Comparison of ENCODE assay signal across 9 mouse cellular contexts in the genomic region with DNA sequence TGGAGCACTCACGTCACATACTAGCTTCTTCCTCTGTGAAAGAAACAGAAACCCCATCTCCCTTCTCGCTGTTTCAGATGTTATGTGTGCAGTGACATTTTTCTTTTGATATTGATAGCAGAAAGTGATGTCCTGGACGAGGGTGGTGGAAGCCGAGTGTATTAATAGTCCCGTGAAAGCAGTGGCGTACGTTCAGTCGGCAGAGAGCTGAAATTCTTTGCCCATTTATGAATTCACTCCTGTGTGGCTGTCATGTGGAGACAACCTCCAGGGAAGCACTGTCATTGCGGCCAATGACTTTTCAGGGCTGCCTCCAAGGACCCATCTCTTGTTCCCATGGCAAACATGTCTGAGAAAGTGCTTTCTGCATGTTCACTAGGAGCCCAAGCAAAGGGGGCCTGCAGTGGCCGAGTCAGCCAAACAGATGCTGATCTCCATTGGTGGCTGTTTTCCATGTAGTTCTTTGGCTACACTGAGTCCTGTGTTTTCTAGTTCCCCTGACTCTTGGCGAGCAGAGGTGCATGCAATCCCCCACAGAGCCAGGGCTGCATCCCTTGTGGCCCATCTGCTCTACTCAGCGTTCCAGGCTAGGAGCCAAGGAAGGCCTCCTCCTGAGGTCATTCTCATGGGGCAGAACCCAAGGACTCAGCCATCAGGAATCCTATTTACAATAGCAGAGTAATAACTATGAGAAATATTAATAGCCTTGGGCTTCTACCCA. TPM values are rescaled to one million over a fixed set of nuclear protein-coding genes. Genes with fewer than 3 reads are reported as not detected.
DNase-seq lines count a peak whose midpoint lies in the region; ATAC-seq and TF ChIP-seq lines count a peak whose summit lies in the region.
"Had no signal": no experiment of that assay in that cellular context is flagged by ENCODE, and none has a peak within 500 bp of the region (broad histone marks: within the 10 kb centered on the region; RNA-seq: fewer than 3 reads in every experiment).

No protein-coding gene starts in this region.

- peak; percentile 76 for ATAC-seq in embryonic facial prominence, embryonic 14.5 days (ENCODE audit: low read depth)
- peak; percentile 72 for ATAC-seq in kidney, embryonic 16.5 days (ENCODE audit: low FRiP score, low TSS enrichment)
- ATAC-seq in lung, embryonic 15.5 days (ENCODE audit: borderline replicate concordance, extremely low read depth, low FRiP score, low TSS enrichment): peak; percentile 86; the same call in 1 of the 2 replicates
- ATAC-seq in megakaryocyte, adult 5-6 weeks (ENCODE audit: poor library complexity, severe bottlenecking): no peak

- no peak for TF ChIP-seq CTCF in brain, embryonic 14.5 days (IDR thresholded peaks at IDR 0.05; ENCODE audit: borderline replicate concordance, extremely low read depth, insufficient read depth, insufficient read length)

- 65% methylated on average over 12 of the region's 12 CpGs for WGBS in embryonic facial prominence, embryonic 14.5 days
- 85% methylated on average over 12 of the region's 12 CpGs for WGBS in embryonic facial prominence, embryonic 10.5 days
- 72% methylated on average over 12 of the region's 12 CpGs for WGBS in kidney, embryonic 16.5 days
- WGBS in lung, embryonic 15.5 days: 52% methylated on average over 12 of the region's 12 CpGs

- H3K36me3 ChIP-seq in embryonic facial prominence, embryonic 14.5 days (ENCODE audit: control insufficient read depth, insufficient read depth, low read length): no peaks in the 10 kb centered on the region
- no peaks in the 10 kb centered on the region for H3K36me3 ChIP-seq in embryonic facial prominence, embryonic 10.5 days (replicated peaks)
- no peaks in the 10 kb centered on the region for H3K36me3 ChIP-seq in kidney, embryonic 16.5 days (ENCODE audit: insufficient read depth, low read length)
- H3K36me3 ChIP-seq in lung, embryonic 15.5 days: no peaks in the 10 kb centered on the region
- H3K36me3 ChIP-seq: liver, embryonic 13.5 days had no signal

- peak overlapping the region; percentile 29; the same call in 1 of the 2 replicates for H3K27ac ChIP-seq in embryonic facial prominence, embryonic 14.5 days (replicated peaks; ENCODE audit: low read depth, low read length)
- H3K27ac ChIP-seq in embryonic facial prominence, embryonic 10.5 days (replicated peaks): no peak overlapping the region
- peak overlapping the region; percentile 8; the same call in 1 of the 2 replicates for H3K27ac ChIP-seq in kidney, embryonic 16.5 days (ENCODE audit: low read length)
- H3K27ac ChIP-seq in lung, embryonic 15.5 days: peak overlapping the region; percentile 63
- H3K27ac ChIP-seq: liver, embryonic 13.5 days had no signal

- H3K4me1 ChIP-seq in embryonic facial prominence, embryonic 14.5 days (ENCODE audit: control insufficient read depth, insufficient read depth, low read length): no peaks in the 10 kb centered on the region
- peaks cover 5% of the 10 kb centered on the region for H3K4me1 ChIP-seq in embryonic facial prominence, embryonic 10.5 days
- no peaks in the 10 kb centered on the region for H3K4me1 ChIP-seq in kidney, embryonic 16.5 days (ENCODE audit: insufficient read depth, low read length)
- H3K4me1 ChIP-seq in lung, embryonic 15.5 days: peaks cover 9% of the 10 kb centered on the region; the same call in 1 of the 2 replicates
- H3K4me1 ChIP-seq: liver, embryonic 13.5 days had no signal

- H3K9ac ChIP-seq in embryonic facial prominence, embryonic 14.5 days (ENCODE audit: low read depth, low read length): no peak overlapping the region
- H3K9ac ChIP-seq in kidney, embryonic 16.5 days (replicated peaks; ENCODE audit: low read length): no peak overlapping the region
- no peak overlapping the region for H3K9ac ChIP-seq in lung, embryonic 15.5 days
- H3K9ac ChIP-seq: liver, embryonic 13.5 days had no signal

- peak; percentile 74 for DNase-seq in embryonic facial prominence, embryonic 14.5 days (ENCODE audit: low spot score)
- DNase-seq in embryonic facial prominence, embryonic 10.5 days (ENCODE audit: low spot score): no peak
- peak; percentile 36 for DNase-seq in brain, embryonic 14.5 days (ENCODE audit: low read depth)
- DNase-seq in gastrocnemius, postnatal 10 days: peak; percentile 74
- DNase-seq in testis, postnatal 10 days (ENCODE audit: low spot score): peak; percentile 80
- DNase-seq: liver, embryonic 13.5 days had no signal

- H3K4me2 ChIP-seq in embryonic facial prominence, embryonic 14.5 days (ENCODE audit: low read depth, low read length): no peak overlapping the region
- no peak overlapping the region for H3K4me2 ChIP-seq in kidney, embryonic 16.5 days (replicated peaks; ENCODE audit: low read depth, low read length)
- H3K4me2 ChIP-seq in lung, embryonic 15.5 days: no peak overlapping the region
- H3K4me2 ChIP-seq: liver, embryonic 13.5 days had no signal

- H3K9me3 ChIP-seq in embryonic facial prominence, embryonic 14.5 days (ENCODE audit: control insufficient read depth, low read length): no peaks in the 10 kb centered on the region
- H3K9me3 ChIP-seq in embryonic facial prominence, embryonic 10.5 days: no peaks in the 10 kb centered on the region
- no peaks in the 10 kb centered on the region for H3K9me3 ChIP-seq in kidney, embryonic 16.5 days (ENCODE audit: low read length)
- H3K9me3 ChIP-seq in lung, embryonic 15.5 days: no peaks in the 10 kb centered on the region
- H3K9me3 ChIP-seq: liver, embryonic 13.5 days had no signal

- no peaks in the 10 kb centered on the region for H3K27me3 ChIP-seq in embryonic facial prominence, embryonic 14.5 days (replicated peaks; ENCODE audit: control insufficient read depth, insufficient read depth, low read length)
- no peaks in the 10 kb centered on the region for H3K27me3 ChIP-seq in embryonic facial prominence, embryonic 10.5 days (replicated peaks; ENCODE audit: low read depth, poor library complexity, severe bottlenecking)
- no peaks in the 10 kb centered on the region for H3K27me3 ChIP-seq in kidney, embryonic 16.5 days (ENCODE audit: insufficient read depth, low read length)
- H3K27me3 ChIP-seq in lung, embryonic 15.5 days: no peaks in the 10 kb centered on the region
- H3K27me3 ChIP-seq: liver, embryonic 13.5 days had no signal

- TF ChIP-seq POLR2A in brain, embryonic 14.5 days (IDR thresholded peaks at IDR 0.05; ENCODE audit: borderline replicate concordance, extremely low read depth, insufficient read depth, insufficient read length, poor library complexity, severe bottlenecking): no peak

- no peak overlapping the region for H3K4me3 ChIP-seq in embryonic facial prominence, embryonic 14.5 days (ENCODE audit: low read depth, low read length)
- H3K4me3 ChIP-seq in embryonic facial prominence, embryonic 10.5 days: no peak overlapping the region
- no peak overlapping the region for H3K4me3 ChIP-seq in kidney, embryonic 16.5 days (ENCODE audit: low read length)
- no peak overlapping the region for H3K4me3 ChIP-seq in lung, embryonic 15.5 days
- H3K4me3 ChIP-seq: liver, embryonic 13.5 days had no signal

RNA-seq across cellular contexts. Expression of a gene that starts 29.5 kb away (rescaled TPM):
- polyA plus RNA-seq in embryonic facial prominence, embryonic 14.5 days (2014; fragmentation: Nextera tagmentation; extraction: Ambion mirVana): 0.13 and 0.58 TPM in 2 replicates
- polyA plus RNA-seq in embryonic facial prominence, embryonic 10.5 days (2016; fragmentation: Nextera tagmentation; extraction: Ambion mirVana): not detected in 2 replicates
- polyA plus RNA-seq in brain, embryonic 14.5 days (2012; rRNA removed): 0.11 and 0.14 TPM in 2 replicates
- under 1 TPM; 0.05 to 0.11 TPM for total RNA-seq in gastrocnemius, postnatal 10 days (2021)
- 0.01 TPM in 1 of 2 replicates, not detected in the other for polyA plus RNA-seq in kidney, embryonic 16.5 days (2015; fragmentation: Nextera tagmentation; extraction: Ambion mirVana)
- 0.12 and 0.15 TPM in 2 replicates for polyA plus RNA-seq in lung, embryonic 15.5 days (2015; fragmentation: Nextera tagmentation; extraction: Ambion mirVana)
- total RNA-seq in megakaryocyte, adult 5-6 weeks (2015): not detected in 2 replicates
- total RNA-seq in megakaryocyte, adult 5-6 weeks (2017): under 0.01 and 0.20 TPM in 2 replicates
- polyA plus RNA-seq: liver, embryonic 13.5 days had no signal
